Mouse (Mus musculus): ENCODE data around the gene Ier5. TPM values are rescaled to one million over a fixed set of nuclear protein-coding genes. Genes with fewer than 3 reads are reported as not detected.

Ier5 gene
- total and polyA plus RNA-seq, 3 experiments: 7.2 to 7.4 TPM; not detected in 1

GRCm38 (mm10) chr1:155064111-155064510, 35.3 kb downstream of the Ier5 start:
- no peak overlapping the region; a peak in 1 of 4 replicates for H3K4me3 ChIP-seq (ENCODE audit: control insufficient read depth in 1 of 2, insufficient read depth in 1 of 2, low read depth in 2 of 2, low read length in 2 of 2)
- peaks cover 0 to 21% of the 10 kb centered on the region in 2 experiments; a peak in 2 of 4 replicates for H3K36me3 ChIP-seq (ENCODE audit: control insufficient read depth in 1 of 2, insufficient read depth in 2 of 2, low read length in 2 of 2)
- no peaks in the 10 kb centered on the region for H3K9me3 ChIP-seq (replicated peaks; ENCODE audit: insufficient read depth, low read length)
- no peaks in the 10 kb centered on the region for H3K79me2 ChIP-seq (ENCODE audit: control insufficient read depth, insufficient read depth, low read length, poor library complexity)
- peaks cover 21 to 38% of the 10 kb centered on the region in 2 experiments for H3K4me1 ChIP-seq (ENCODE audit: control insufficient read depth in 1 of 2, insufficient read depth in 2 of 2, low read length in 2 of 2)
- no peaks in the 10 kb centered on the region for H3K27me3 ChIP-seq (ENCODE audit: control insufficient read depth in 1 of 2, insufficient read depth in 2 of 2, low read length in 2 of 2)
- H3K9ac ChIP-seq (ENCODE audit: control insufficient read depth, low read depth, low read length, poor library complexity, severe bottlenecking): peak overlapping the region; percentile 24; the same call in 1 of the 2 replicates
- no peak for TF ChIP-seq CHD2 (IDR thresholded peaks at IDR 0.05; ENCODE audit: low read length)
- no peak for TF ChIP-seq POLR2AphosphoS2 (IDR thresholded peaks at IDR 0.05; ENCODE audit: low read length)
- TF ChIP-seq MXI1 (IDR thresholded peaks at IDR 0.05; ENCODE audit: low read depth, low read length): no peak
- TF ChIP-seq ZKSCAN1 (IDR thresholded peaks at IDR 0.05; ENCODE audit: low read depth, low read length): no peak
- no peak for TF ChIP-seq MEF2A (IDR thresholded peaks at IDR 0.05; ENCODE audit: extremely low read depth, insufficient replicate concordance, low read depth, low read length, poor library complexity, severe bottlenecking)
- TF ChIP-seq MAX (IDR thresholded peaks at IDR 0.05; ENCODE audit: low read length): no peak
- TF ChIP-seq HCFC1 (IDR thresholded peaks at IDR 0.05; ENCODE audit: low read depth, low read length): no peak
- no peak for TF ChIP-seq ZC3H11A (IDR thresholded peaks at IDR 0.05; ENCODE audit: low read depth, low read length)
- no peak for TF ChIP-seq ETS1 (IDR thresholded peaks at IDR 0.05; ENCODE audit: low read depth, low read length)
- no peak for TF ChIP-seq NELFE (IDR thresholded peaks at IDR 0.05; ENCODE audit: low read depth, low read length)
- TF ChIP-seq ZNF384 (IDR thresholded peaks at IDR 0.05; ENCODE audit: low read depth, low read length): no peak
- no peak for TF ChIP-seq GATA1 (IDR thresholded peaks at IDR 0.05; ENCODE audit: low read depth, low read length)
- TF ChIP-seq MAZ (IDR thresholded peaks at IDR 0.05; ENCODE audit: low read depth, low read length): no peak
- no peak for DNase-seq (ENCODE audit: low read depth, low spot score)
- H3K27ac ChIP-seq (ENCODE audit: control insufficient read depth, low read depth, low read length): peak overlapping the region; percentile 30

- no peak overlapping the region for H3K9ac ChIP-seq (ENCODE audit: control insufficient read depth, low read depth, low read length, poor library complexity, severe bottlenecking)
- TF ChIP-seq MEF2A (IDR thresholded peaks at IDR 0.05; ENCODE audit: extremely low read depth, insufficient replicate concordance, low read depth, low read length, poor library complexity, severe bottlenecking) (no peak), TBP (IDR thresholded peaks at IDR 0.05; ENCODE audit: low read depth, low read length) (no peak), E2F4 (IDR thresholded peaks at IDR 0.05; ENCODE audit: borderline replicate concordance, low read depth, low read length) (no peak), ZNF384 (IDR thresholded peaks at IDR 0.05; ENCODE audit: low read depth, low read length) (no peak), UBTF (IDR thresholded peaks at IDR 0.05; ENCODE audit: borderline replicate concordance, insufficient read depth, low read depth, low read length) (no peak), MYC (IDR thresholded peaks at IDR 0.05; ENCODE audit: low read depth, low read length) (no peak), MAX (IDR thresholded peaks at IDR 0.05; ENCODE audit: low read length) (no peak), SMC3 (IDR thresholded peaks at IDR 0.05; ENCODE audit: low read depth, low read length) (no peak), MAFK (IDR thresholded peaks at IDR 0.05; ENCODE audit: borderline replicate concordance, low read depth, low read length) (no peak), MXI1 (IDR thresholded peaks at IDR 0.05; ENCODE audit: low read depth, low read length) (no peak), GABPA (IDR thresholded peaks at IDR 0.05; ENCODE audit: low read depth, low read length) (no peak), ETS1 (IDR thresholded peaks at IDR 0.05; ENCODE audit: low read depth, low read length) (no peak), ZC3H11A (IDR thresholded peaks at IDR 0.05; ENCODE audit: low read depth, low read length) (no peak), CHD2 (IDR thresholded peaks at IDR 0.05; ENCODE audit: low read length) (no peak), POLR2AphosphoS2 (IDR thresholded peaks at IDR 0.05; ENCODE audit: low read length) (no peak), RCOR1 (IDR thresholded peaks at IDR 0.05; ENCODE audit: low read depth, low read length) (no peak), MYB (IDR thresholded peaks at IDR 0.05; ENCODE audit: low read depth, low read length) (no peak)
- no peaks in the 10 kb centered on the region for H3K9me3 ChIP-seq (replicated peaks; ENCODE audit: insufficient read depth, low read length)
- DNase-seq (ENCODE audit: low read depth, low spot score): no peak
- no peak overlapping the region for H3K4me3 ChIP-seq (ENCODE audit: control insufficient read depth in 1 of 2, insufficient read depth in 1 of 2, low read depth in 2 of 2, low read length in 2 of 2)
- no peak overlapping the region for H3K27ac ChIP-seq (ENCODE audit: control insufficient read depth, low read depth, low read length)
- peaks cover 20 to 44% of the 10 kb centered on the region in 2 experiments for H3K4me1 ChIP-seq (ENCODE audit: control insufficient read depth in 1 of 2, insufficient read depth in 2 of 2, low read length in 2 of 2)
- no peaks in the 10 kb centered on the region for H3K79me2 ChIP-seq (ENCODE audit: control insufficient read depth, insufficient read depth, low read length, poor library complexity)
- no peaks in the 10 kb centered on the region for H3K27me3 ChIP-seq (ENCODE audit: control insufficient read depth in 1 of 2, insufficient read depth in 2 of 2, low read length in 2 of 2)
- peaks cover 0 to 25% of the 10 kb centered on the region in 2 experiments; a peak in 2 of 4 replicates for H3K36me3 ChIP-seq (ENCODE audit: control insufficient read depth in 1 of 2, insufficient read depth in 2 of 2, low read length in 2 of 2)
Measured at GRCm38 (mm10) chr1:155062963-155063362, 36.5 kb downstream of the Ier5 start.

All from MEL (cell line).